Mouse (Mus musculus) myocyte (in vitro differentiated cells): Measurements from ENCODE around the gene Entpd5. TPM values are rescaled to one million over a fixed set of nuclear protein-coding genes. Genes with fewer than 3 reads are reported as not detected.
A peak's percentile ranks its signal among the peaks of the same experiment; 100 is the strongest.

Experiments used
- H3K27me3 ChIP-seq: one replicate; pipeline ENCODE4 v1.6.1; 2011; ENCODE audit not compliant: control insufficient read depth, insufficient read depth, insufficient read length
- H3K36me3 ChIP-seq: one replicate; pipeline ENCODE4 v1.6.1; 2011; ENCODE audit not compliant: control insufficient read depth, insufficient read depth
- H3K4me2 ChIP-seq: one replicate; pipeline ENCODE4 v1.6.1; 2011; ENCODE audit warnings: low read depth, control low read depth
- H3K4me3 ChIP-seq: one replicate; pipeline ENCODE4 v1.5.1; 2011; ENCODE audit warnings: mild to moderate bottlenecking, control low read depth, moderate library complexity
- H3K79me2 ChIP-seq: one replicate; pipeline ENCODE4 v1.6.1; 2011; ENCODE audit not compliant: control insufficient read depth, insufficient read depth
- H3ac ChIP-seq: one replicate; pipeline ENCODE4 v1.6.1; 2011; ENCODE audit not compliant: control insufficient read depth, insufficient read length
- CEBPB ChIP-seq: IDR thresholded peaks from 2 replicates; pipeline ENCODE4 v1.6.1; 2011; ENCODE audit warnings: mild to moderate bottlenecking, moderate library complexity; ENCODE audit not compliant: poor library complexity, insufficient read depth, severe bottlenecking
- E2F4 ChIP-seq: IDR thresholded peaks from one replicate; pipeline ENCODE4 v1.6.1; 2011; ENCODE audit warnings: mild to moderate bottlenecking, control low read depth, moderate library complexity; ENCODE audit not compliant: insufficient read depth
- MAX ChIP-seq: IDR thresholded peaks from one replicate; pipeline ENCODE4 v1.6.1; 2011; ENCODE audit warnings: low read depth, mild to moderate bottlenecking, control low read depth
- MYOD1 ChIP-seq, 3 experiments: IDR thresholded peaks; one replicate each; pipeline ENCODE4 v1.6.1; 2011; ENCODE audit warnings: control low read depth in 2 of 3, low read depth in 2 of 3, mild to moderate bottlenecking in 2 of 3, moderate library complexity in 1 of 3; ENCODE audit not compliant: insufficient read length in 2 of 3, control insufficient read depth in 1 of 3
- MYOG ChIP-seq, 3 experiments: IDR thresholded peaks; one replicate each; pipeline ENCODE4 v1.6.1; 2011; ENCODE audit warnings: control low read depth in 2 of 3, low read depth in 2 of 3, mild to moderate bottlenecking in 2 of 3; ENCODE audit not compliant: insufficient read length in 2 of 3, control insufficient read depth in 1 of 3, insufficient read depth in 1 of 3
- POLR2A ChIP-seq: IDR thresholded peaks from one replicate; pipeline ENCODE4 v1.6.1; 2011; ENCODE audit warnings: low read depth, mild to moderate bottlenecking, control low read depth, moderate library complexity; ENCODE audit not compliant: insufficient read length
- POLR2AphosphoS2 ChIP-seq: IDR thresholded peaks from one replicate; pipeline ENCODE4 v1.6.1; 2011; ENCODE audit warnings: low read depth, control low read depth; ENCODE audit not compliant: insufficient read length
- REST ChIP-seq: IDR thresholded peaks from one replicate; pipeline ENCODE4 v1.6.1; 2011; ENCODE audit warnings: mild to moderate bottlenecking, control low read depth, moderate library complexity; ENCODE audit not compliant: insufficient read depth, insufficient read length
- SRF ChIP-seq: IDR thresholded peaks from one replicate; pipeline ENCODE4 v1.6.1; 2011; ENCODE audit warnings: low read depth; ENCODE audit not compliant: control insufficient read depth, insufficient read length
- TCF12 ChIP-seq: IDR thresholded peaks from one replicate; pipeline ENCODE4 v1.6.1; 2011; ENCODE audit warnings: mild to moderate bottlenecking, control low read depth; ENCODE audit not compliant: poor library complexity, insufficient read depth, severe bottlenecking
- TCF3 ChIP-seq: IDR thresholded peaks from one replicate; pipeline ENCODE4 v1.6.1; 2011; ENCODE audit warnings: low read depth, control low read depth; ENCODE audit not compliant: insufficient read length
- USF1 ChIP-seq: IDR thresholded peaks from one replicate; pipeline ENCODE4 v1.6.1; 2011; ENCODE audit warnings: low read depth, mild to moderate bottlenecking, control low read depth, moderate library complexity
- polyA plus RNA-seq: library from polyadenylated mRNA; unstranded; fragments of >200 nt; fragmentation: generic; extraction: Trizol; gene quantifications from one replicate; pipeline ENCODE4 v1.2.1, GENCODE M21; 2012; ENCODE audit warnings: missing spikeins

Gene Entpd5
- polyA plus RNA-seq, 1 experiment = 6.3 TPM

- Histone ChIP-seq H3K4me2 (no peak overlapping the region), H3K27me3 (no peaks in the 10 kb centered on the region), H3K4me3 (no peak overlapping the region), H3K79me2 (no peaks in the 10 kb centered on the region), H3K36me3 (no peaks in the 10 kb centered on the region), H3ac (no peak overlapping the region)
- TF ChIP-seq USF1 (no peak), TCF3 (no peak), TCF12 (no peak), REST (no peak), E2F4 (no peak), MYOG (IDR thresholded peaks at IDR 0.05; ENCODE audit: control insufficient read depth in 1 of 3, insufficient read depth in 1 of 3, insufficient read length in 2 of 3, low read depth in 2 of 3) (no peak), MYOD1 (IDR thresholded peaks at IDR 0.05; ENCODE audit: control insufficient read depth in 1 of 3, insufficient read length in 2 of 3, low read depth in 2 of 3) (no peak), POLR2A (no peak), POLR2AphosphoS2 (no peak), MAX (no peak), CEBPB (no peak), SRF (no peak)
Measured at GRCm38 (mm10) chr12:84438697-84439096, 29.9 kb upstream of the Entpd5 start.

GRCm38 (mm10) chr12:84429825-84430224, 21.0 kb upstream of the Entpd5 start:
- H3ac ChIP-seq = no peak overlapping the region
- no peak overlapping the region for H3K4me3 ChIP-seq
- TF ChIP-seq POLR2A = no peak
- no peak for TF ChIP-seq MYOD1 (IDR thresholded peaks at IDR 0.05; ENCODE audit: control insufficient read depth in 1 of 3, insufficient read length in 2 of 3, low read depth in 2 of 3)
- no peak for TF ChIP-seq TCF12
- no peak for TF ChIP-seq POLR2AphosphoS2
- no peak for TF ChIP-seq TCF3
- no peak for TF ChIP-seq SRF
- TF ChIP-seq MAX = no peak
- no peak for TF ChIP-seq CEBPB
- TF ChIP-seq MYOG (IDR thresholded peaks at IDR 0.05; ENCODE audit: control insufficient read depth in 1 of 3, insufficient read depth in 1 of 3, insufficient read length in 2 of 3, low read depth in 2 of 3) = no peak
- no peak for TF ChIP-seq USF1
- no peak for TF ChIP-seq E2F4
- no peak for TF ChIP-seq REST
- no peaks in the 10 kb centered on the region for H3K36me3 ChIP-seq
- no peaks in the 10 kb centered on the region for H3K79me2 ChIP-seq
- H3K27me3 ChIP-seq = no peaks in the 10 kb centered on the region
- H3K4me2 ChIP-seq = no peak overlapping the region

DNA sequence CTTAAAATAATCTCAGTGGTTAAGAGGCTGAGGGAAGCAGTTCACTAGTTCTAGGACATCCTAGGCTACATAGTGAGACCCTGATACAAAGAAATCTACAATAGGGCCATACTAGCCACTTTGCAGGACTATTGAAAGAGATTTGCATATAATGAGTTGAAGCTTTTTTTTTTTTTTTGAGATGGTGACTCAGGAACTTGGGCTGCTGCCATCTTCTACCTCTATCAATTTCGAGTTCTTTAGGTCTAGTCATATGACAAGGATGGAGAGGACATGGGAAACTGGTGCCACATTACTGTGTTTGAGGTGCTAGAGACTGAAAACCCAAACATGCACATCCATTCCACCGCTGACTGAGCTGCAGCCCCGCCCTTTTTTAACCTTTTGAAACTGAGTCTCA, 15.2 kb upstream of the Entpd5 start:
- no peak overlapping the region for H3K4me2 ChIP-seq
- no peaks in the 10 kb centered on the region for H3K79me2 ChIP-seq
- no peaks in the 10 kb centered on the region for H3K36me3 ChIP-seq
- TF ChIP-seq POLR2A = no peak
- TF ChIP-seq CEBPB = no peak
- no peak for TF ChIP-seq POLR2AphosphoS2
- TF ChIP-seq SRF = no peak
- no peak for TF ChIP-seq REST
- no peak for TF ChIP-seq MYOD1 (IDR thresholded peaks at IDR 0.05; ENCODE audit: control insufficient read depth in 1 of 3, insufficient read length in 2 of 3, low read depth in 2 of 3)
- no peaks in the 10 kb centered on the region for H3K27me3 ChIP-seq
- no peak overlapping the region for H3ac ChIP-seq
- no peak overlapping the region for H3K4me3 ChIP-seq

DNA sequence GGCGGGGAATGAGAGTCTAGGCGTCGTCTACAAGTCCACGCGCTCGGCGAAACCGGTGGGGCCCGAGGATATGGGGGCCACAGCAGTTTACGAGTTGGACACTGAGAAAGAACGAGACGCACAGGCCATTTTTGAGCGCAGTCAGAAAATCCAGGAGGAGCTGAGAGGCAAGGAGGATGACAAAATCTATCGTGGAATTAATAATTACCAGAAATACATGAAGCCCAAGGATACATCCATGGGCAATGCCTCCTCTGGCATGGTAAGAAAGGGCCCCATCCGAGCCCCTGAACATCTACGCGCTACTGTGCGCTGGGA, 8.7 kb upstream of the Entpd5 start:
- Histone ChIP-seq H3ac (no peak overlapping the region), H3K36me3 (no peaks in the 10 kb centered on the region), H3K79me2 (no peaks in the 10 kb centered on the region), H3K4me3 (peak overlapping the region; percentile 21), H3K4me2 (peak overlapping the region; percentile 62), H3K27me3 (no peaks in the 10 kb centered on the region)
- no peak for TF ChIP-seq USF1
- no peak for TF ChIP-seq E2F4
- no peak for TF ChIP-seq MYOD1 (IDR thresholded peaks at IDR 0.05; ENCODE audit: control insufficient read depth in 1 of 3, insufficient read length in 2 of 3, low read depth in 2 of 3)
- no peak for TF ChIP-seq MAX
- no peak for TF ChIP-seq TCF12
- TF ChIP-seq SRF = no peak
- no peak for TF ChIP-seq MYOG (IDR thresholded peaks at IDR 0.05; ENCODE audit: control insufficient read depth in 1 of 3, insufficient read depth in 1 of 3, insufficient read length in 2 of 3, low read depth in 2 of 3)
- no peak for TF ChIP-seq TCF3
- TF ChIP-seq CEBPB = no peak
- TF ChIP-seq POLR2AphosphoS2 = no peak
- no peak for TF ChIP-seq POLR2A
- no peak for TF ChIP-seq REST

GRCm38 (mm10) chr12:84416834-84417604, 8.2 kb upstream of the Entpd5 start, which contains the start of gene Rnf113a2:
Gene Rnf113a2 (plus strand): TSS chr12:84417196.
- Histone ChIP-seq H3K4me2 (peak within 1 kb of the TSS; percentile 62), H3K36me3 (no peaks in the 10 kb centered on the region), H3K79me2 (no peaks in the 10 kb centered on the region), H3ac (no peak within 1 kb of the TSS), H3K4me3 (peak within 1 kb of the TSS; percentile 21), H3K27me3 (no peaks in the 10 kb centered on the region)
- TF ChIP-seq MYOG (IDR thresholded peaks at IDR 0.05; ENCODE audit: control insufficient read depth in 1 of 3, insufficient read depth in 1 of 3, insufficient read length in 2 of 3, low read depth in 2 of 3) = no peak
- peak; percentile 39 for TF ChIP-seq POLR2AphosphoS2
- TF ChIP-seq POLR2A = peak; percentile 76
